Mouse (Mus musculus) brain, adult 2 months (tissue): ENCODE data around the gene H2-M10.6.
"Not testable (repeated sequence)": the region's sequence is repeated elsewhere in the genome, so short reads cannot be mapped to it uniquely, and the experiment has no call there.

Source experiments
- DNase-seq: peaks from one replicate; pipeline ENCODE4 v3.0.0; 2011; ENCODE audit warnings: low read depth, low spot score

Gene H2-M10.6

DNA sequence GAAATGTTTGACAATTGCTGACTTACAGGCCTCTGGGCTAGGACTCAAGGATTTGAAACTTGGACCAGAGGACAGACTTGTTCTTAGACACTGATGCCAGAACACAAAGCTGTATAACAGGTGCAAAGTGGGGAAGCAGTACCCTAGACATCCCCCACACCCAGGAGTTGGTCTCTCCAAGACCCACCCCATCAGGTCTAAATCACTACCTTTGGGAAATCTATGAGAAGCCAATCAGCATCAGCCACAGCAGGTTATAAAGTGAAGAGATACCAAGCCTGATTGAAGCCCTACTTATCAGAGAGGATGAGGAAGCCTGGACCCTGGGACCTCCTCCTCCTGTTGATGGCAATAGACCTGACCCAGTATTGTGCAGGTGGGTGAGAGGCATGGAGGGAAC is at the start of gene H2-M10.6:
Gene H2-M10.6, plus strand, starts transcription at position 301 of the 400 bp plus-strand sequence.
- DNase-seq, result no peak

DNA sequence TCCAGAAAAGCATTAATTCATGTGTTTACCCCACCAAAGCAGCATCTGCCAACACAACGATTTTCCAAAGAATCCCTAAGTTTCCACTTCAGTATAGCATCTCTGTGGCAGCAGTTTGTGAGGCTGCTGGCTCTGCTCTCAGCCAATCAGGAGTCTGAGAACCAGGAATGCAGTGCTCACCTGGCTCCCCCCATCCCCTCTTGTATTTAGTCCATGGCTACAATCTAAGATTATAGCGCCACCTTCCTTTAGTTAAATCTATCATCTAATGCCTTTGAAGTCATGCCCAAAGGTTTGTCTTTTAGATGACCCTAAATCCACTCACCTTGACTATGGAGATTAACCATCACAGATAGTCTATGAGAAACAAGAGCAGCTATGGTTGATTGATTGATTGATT is 48.2 kb upstream of the H2-M10.6 start:
- DNase-seq, result peak; percentile 3

DNA sequence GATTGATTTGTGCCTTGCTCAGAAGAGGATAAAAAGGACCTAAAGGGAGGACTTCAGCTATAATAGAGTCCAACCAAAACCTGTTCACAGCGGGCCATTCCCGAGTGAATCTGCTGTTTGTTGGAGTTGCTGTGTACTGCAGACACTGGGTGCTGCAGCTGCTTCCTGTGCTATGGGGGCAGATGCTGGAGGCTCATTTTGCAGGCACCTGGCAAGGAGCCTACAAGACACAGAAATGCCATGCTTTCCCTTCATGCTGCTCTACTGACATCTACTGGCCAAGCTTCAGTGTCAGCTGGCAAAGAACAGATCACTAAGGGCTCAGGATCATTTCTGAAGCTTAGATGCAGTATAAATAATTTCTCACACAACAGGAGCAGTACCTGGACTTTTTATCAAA is 47.7 kb upstream of the H2-M10.6 start:
- DNase-seq, result peak; percentile 77

DNA sequence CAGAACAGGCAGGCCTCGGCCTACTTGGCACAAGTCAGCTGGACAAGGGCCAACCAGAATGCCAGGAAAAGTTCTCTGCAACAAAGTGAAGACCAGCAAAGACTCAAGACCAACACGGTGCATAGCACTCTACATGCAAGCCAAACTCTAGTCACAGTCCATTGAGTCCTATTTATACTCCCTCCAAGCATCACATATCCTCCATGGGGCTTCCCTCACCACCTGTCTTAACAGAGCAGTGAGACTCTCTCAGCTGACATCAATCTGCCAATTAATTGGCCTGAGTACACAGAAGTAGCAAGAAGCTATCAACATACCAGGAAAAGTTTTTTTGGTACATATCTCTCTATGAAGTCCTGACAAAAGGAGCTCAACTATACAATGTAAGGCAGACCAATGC is 46.6 kb upstream of the H2-M10.6 start:
- DNase-seq, result not testable (repeated sequence)

DNA sequence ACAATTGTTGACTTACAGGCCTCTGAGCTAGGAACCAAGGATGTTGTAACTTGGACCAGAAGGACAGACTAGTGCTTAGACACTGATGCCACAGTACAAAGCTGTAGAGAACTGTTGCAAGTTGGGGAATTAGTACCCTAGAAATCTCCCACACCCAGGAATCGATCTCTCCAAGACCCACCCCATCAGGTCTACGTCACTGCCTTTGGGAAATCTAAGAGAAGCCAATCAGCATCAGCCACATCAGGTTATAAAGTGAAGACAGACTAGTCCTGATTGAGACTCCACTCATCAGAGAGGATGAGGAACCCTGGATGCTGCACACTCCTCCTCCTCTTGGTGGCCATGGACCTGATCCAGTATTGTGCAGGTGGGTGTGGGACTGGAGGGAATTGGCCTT is 39.4 kb upstream of the H2-M10.6 start, which contains the start of gene H2-M10.5:
Gene H2-M10.5, plus strand, starts transcription at position 301 of the 400 bp plus-strand sequence.
- DNase-seq, result not testable (repeated sequence)

DNA sequence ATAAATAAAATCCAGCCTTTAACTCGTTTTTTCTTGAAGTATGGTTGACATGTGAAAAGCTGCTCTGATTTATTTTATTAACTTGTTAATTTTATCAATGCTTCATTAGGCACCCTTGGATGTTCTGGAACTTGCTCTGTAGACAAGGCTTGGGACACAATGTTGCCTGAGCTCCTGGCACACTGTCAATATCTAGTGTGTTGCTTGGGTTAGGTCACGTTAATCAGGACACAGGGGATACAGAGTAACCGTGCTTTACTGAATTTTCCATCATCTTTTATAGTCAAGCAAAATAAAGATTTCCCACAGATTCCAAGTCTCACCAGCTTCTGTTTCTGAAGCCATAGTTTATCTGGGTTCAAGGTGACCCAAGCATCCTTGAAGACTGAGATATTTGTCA is 30.4 kb upstream of the H2-M10.6 start:
- DNase-seq, result no peak

DNA sequence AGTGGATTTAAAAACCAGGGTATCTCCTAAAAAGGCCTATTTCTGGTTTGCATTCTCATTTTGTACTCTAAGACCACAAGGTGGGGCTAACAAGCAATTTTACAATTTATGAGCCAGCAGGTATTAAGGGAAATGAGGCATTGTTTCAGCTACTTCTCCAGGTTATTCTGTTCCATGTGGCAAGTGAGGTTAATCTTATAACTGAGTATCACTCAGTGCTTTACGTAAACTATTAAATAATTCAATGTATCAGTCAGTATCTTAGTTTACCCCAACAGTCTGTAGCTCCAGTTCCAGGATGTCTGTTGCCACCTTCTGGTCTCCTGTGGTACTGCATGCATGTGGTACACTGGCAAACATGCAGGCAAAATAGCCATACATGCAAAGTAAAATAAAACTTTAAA is 25.5 kb upstream of the H2-M10.6 start:
- DNase-seq, result peak; percentile 4

DNA sequence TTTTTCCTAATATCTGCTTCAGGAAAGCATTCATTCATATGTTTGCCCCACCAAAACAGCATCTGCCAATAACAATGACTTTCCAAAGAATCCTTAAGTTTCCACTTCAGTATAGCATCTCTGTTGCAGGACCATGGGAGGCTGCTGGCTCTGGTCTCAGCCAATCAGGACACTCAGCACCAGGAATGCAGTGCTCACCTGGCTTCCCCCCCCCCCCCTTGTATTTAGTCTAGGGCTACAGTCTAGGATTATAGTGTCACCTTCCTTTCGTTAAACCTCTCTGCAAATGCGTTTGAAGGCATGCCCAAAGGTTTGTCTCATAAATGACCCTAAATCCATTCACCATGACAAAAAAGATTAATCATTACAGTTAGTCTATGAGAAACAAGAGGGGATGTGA is 23.6 kb upstream of the H2-M10.6 start:
- DNase-seq, result no peak

DNA sequence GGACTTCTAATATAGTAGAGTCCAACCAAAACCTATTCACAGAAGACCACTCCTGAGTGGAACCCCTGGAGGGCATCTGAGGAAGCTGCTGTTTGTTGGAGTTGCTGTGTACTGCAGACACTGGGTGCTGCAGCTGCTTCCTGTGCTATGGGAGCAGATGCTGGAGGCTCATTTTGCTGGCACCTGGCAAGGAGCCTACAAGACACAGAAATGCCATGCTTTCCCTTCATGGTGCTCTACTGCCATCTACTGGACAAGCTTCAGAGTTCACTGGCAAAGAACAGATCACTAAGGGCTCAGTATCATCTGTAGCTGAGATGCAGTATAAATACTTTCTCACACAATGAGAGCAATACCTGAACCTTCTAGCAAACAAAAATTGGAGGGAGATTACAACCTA is 23.2 kb upstream of the H2-M10.6 start:
- peak; percentile 91 for DNase-seq

DNA sequence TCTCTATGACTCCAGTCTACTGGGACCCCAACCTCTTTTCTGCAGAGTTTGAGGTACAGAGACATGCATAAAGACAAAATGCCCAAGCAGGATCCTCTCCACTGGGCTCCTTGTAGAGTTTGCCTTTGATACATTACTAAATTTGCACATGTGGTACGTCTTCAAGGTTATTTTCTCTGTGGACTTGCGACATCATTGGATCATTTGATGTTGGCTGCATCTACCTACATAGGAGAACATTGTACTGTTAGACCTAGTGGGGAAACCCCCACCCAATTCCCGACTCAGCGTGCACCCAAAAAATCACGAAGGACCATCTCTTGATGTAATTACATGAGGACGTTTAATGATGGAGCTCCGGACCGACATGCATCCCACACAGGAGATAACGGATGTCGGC is 12.5 kb upstream of the H2-M10.6 start:
- DNase-seq, result no peak

DNA sequence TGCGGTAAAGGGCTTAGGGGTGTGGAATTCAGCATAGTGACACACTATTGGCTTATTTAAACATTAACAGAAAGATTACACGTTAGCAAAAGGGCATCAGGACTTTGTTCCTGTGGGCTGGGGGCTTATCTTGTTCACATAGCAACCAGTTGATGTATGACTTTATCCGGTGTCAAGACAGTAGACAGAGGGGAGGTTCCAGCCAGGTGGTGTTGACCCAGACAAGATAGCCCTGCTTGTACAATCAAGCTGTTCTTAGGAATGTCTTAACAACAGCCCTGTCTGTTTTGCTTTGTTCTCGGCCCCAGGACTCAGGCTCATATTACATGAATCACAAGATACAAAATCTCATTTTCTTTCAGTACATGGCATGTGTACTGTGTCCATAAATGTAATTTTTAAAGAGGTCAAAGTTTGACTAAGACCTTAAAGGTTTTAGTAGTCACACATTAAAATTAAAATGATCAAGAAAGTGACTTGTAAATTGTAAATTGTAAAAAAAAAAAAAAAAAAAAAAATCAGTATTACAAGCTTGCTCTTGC is 12.0 kb upstream of the H2-M10.6 start:
- not testable (repeated sequence) for DNase-seq

DNA sequence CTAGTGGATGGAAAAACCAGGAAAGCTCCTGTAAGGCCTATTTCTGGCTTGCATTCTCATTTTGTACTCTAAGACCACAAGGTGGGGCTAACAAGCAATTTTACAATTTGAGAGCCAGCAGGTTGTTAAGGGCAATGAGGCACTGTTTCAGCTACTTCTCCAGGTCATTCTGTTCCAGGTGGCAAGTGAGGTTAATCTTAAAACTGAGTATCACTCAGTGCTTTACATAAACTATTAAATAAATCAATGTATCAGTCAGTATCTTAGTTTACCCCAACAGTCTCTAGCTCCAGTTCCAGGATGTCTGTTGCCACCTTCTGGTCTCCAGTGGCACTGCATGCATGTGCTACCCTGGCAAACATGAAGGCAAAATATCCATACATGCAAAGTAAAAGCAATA is 12.0 kb downstream of the H2-M10.6 start:
- DNase-seq, result peak; percentile 44

DNA sequence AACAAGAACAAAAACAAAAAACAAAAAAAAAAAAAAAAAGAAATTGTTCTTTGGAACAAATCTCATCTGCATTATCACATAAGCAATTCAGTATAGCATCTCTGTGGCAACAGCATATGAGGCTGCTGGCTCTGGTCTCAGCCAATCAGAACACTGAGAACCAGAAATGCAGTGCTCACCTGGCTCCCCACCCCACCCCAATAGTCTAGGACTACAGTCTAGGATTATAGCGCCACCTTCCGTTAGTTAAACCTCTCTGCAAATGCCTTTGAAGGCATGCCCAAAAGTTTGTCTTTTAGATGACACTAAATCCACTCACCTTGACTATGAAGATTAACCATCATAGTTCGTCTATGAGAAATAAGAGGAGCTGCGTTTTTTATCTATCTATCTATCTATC is 13.6 kb downstream of the H2-M10.6 start:
- DNase-seq, result peak; percentile 78

DNA sequence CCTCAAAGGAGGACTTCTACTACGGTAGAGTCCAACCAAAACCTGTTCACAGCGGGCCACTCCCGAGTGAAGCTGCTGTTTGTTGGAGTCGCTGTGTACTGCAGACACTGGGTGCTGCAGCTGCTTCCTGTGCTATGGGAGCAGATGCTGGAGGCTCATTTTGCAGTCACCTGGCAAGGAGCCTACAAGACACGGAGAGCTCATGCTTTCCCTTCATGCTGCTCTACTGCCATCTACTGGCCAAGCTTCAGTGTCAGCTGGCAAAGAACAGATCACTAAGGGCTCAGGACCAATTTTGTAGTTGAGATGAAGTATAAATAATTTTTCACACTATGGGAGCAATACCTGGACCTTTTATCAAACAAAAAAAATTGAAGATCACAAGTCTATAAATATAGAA is 14.0 kb downstream of the H2-M10.6 start:
- DNase-seq, result peak; percentile 95

DNA sequence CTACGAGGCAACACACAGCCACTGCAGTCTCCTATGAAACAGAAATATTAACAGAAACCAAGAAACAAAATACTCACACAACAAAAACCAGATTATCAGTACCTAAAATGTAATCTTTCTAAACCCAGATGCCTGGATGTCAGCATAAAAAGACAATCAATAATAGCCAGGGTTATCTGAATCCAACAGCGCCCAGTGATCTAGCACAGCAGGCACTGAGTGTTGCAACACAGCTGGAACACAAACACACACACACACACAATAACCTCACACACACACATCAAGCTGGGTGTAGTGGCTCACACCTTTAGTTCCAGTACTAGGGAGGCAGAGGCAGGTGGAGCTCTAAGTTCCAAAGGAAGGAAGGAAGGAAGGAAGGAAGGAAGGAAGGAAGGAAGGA is 16.5 kb downstream of the H2-M10.6 start:
- no peak for DNase-seq

DNA sequence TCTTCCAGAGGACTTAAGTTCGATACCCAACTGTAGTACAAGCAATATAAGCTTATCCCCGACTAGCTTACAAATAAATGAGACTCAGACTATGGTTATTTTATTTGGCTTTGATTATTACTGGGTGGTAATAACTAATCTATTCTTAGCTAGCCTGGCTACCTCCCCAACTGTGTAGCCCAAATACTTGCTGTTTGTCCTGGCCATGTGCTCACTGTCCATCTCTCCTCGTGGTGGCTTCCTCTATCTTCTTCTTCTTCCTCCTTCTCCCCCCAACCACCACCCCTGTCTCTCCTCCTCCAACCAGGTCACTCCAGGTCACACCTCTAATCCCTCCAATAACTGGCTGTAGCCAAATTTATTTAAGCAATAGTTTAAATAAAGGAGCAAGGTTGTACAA is 18.5 kb downstream of the H2-M10.6 start:
- no peak for DNase-seq

DNA sequence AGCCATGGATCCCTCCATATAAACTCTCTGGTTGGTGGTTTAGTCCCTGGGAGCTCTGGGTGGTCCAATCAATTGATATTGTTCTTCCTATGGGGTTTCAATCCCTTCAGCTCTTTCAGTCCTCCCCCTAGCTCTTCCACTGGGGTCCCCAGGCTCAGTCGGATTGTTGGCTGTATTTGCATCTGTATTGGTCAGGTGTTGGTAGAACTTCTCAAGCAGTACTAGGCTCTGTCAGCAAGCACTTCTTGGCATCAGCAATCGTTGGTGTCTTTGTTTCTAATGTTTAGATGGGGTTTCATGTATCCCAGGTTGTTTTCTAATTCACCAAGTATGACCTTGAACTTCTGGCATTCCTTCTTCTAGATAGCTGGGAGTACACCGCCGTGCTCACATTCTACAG is 20.7 kb downstream of the H2-M10.6 start:
- DNase-seq, result no peak

DNA sequence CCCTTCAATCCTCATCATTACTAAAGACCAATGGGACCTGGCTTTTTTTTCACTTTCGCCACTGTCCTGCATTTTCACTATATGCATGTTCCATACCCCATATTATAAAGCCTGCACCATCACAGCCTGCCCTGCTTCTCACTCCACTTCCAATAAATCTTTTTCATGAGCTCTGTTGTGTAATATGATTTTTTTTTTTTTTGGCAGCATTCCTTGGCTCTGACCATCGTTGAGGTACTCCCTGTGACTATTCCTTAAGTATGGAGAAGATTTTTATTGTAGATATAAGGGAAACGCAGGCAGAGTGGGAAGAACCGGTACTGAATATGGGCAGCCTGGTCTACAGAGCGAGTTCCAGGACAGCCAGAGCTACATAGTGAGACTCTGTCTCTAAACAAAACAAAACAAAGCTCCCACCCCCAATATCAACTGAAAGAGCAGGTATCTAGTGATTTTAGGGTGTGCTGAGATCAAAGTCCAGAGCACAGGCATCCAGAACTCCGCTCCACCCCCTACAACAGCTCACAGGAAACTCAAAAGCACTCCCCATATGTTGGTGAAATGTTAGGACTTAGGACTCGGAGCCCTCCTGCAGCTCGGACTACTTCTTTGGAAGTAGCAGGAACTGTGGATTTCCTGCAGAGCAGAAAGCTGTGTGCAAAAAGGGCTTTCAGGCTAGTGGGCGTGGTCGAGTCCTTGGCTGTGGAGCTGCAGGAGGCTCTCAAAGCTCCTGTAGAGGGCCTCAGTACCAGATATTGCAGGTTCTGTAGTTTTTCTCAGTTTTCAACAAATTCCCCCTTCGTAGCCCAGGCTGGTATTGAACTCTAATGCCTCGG is 23.8 kb downstream of the H2-M10.6 start:
- peak; percentile 82 for DNase-seq

DNA sequence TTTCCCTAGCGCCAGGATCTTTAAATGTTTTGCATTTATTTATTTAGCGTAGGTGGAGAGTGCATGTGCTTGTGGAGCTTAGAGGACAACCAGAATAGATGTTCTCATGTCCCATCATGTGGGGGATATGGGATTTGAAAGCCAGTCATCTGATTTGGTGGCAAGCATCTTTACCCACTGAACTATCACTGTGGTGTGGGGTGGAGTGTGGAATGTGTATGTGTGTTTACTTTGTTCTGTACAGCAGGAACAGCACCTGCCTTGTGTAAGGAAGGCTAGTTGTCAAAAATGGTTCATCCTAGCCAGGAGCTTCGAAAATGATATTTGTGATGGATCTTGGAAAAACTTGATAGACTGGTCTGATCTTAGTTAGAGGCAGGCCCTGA is 24.4 kb downstream of the H2-M10.6 start:
- DNase-seq, result peak; percentile 17

DNA sequence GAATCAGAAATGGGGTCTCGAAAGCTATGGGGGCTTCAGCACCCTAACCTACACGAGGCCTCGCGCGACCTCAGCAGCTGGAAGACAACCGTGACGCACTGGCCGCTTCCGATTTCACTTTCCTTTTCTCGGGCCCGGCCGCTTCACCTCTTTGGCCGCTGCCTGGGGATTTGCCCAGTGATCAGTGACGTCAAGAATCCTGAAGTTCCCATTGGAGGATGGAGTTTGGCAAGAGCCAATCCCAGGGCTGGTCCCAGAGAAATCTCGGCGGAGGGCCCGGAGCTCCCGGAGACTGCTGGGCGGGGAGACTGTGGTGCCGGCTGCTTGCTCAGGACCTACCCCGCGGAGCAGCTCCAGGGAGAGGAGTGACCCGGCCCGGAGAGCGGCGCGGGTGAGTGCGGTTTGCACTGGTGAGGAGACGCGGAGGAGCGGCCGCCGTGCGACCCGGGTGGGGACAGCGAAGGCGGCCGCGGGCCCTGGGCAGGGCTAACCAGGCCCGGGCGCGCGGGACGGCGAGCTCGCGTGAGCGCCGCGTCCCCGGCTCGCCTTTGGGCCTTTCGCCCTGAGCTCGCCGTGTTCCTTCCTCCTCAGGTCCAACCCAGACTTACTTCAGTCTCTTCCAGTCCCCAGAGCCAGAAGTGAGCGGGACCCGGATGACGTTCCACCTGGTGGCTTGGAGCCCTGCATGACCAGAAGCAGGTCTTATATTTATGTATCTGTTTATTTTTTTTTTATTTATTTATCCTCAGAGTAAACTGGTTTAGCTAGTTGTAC is 25.1 kb downstream of the H2-M10.6 start, which contains the start of gene Trim26:
Gene Trim26, plus strand, starts transcription at position 261 of the 774 bp plus-strand sequence.
- DNase-seq, result peak; percentile 99

DNA sequence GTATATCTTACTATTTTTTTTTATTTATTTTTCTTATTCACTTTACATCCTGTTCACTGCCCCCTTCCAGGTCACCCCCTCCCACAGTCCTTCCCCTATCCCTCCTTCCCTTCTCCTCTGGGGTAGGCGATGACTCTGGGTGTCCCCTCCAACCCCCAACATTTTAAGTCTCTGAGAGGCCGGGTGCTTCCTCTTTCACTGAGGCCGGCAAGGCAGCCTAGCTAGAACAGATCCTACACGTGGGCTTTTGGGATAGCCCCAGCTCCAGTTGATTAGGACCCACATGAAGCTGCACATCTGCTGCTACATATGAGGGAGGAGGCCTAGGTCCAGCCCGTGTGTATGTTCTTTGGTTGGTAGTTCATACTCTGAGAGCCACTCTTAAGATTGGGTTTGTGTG is 27.0 kb downstream of the H2-M10.6 start:
- DNase-seq, result no peak

DNA sequence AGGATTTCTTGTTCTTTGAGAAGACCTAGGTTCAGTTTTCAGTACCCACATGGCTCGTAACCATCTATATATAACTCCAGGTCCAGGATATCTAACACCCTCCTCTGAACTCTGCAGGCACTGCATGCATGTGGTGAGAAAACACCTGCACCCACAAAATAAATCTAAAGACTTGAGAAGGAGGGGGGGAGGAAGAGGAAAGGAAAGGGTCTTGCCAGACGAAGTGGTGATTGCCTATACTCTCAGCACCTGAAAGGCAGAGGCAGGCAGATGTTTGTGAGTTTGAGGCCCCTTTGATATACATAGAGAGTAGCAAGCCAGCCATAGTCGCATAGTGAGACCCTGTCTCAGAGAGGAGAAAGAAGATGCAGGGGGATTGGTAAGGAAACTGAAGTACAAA is 28.0 kb downstream of the H2-M10.6 start:
- DNase-seq, result no peak
